ENCODE assay signal across 8 mouse cellular contexts in the genomic region with DNA sequence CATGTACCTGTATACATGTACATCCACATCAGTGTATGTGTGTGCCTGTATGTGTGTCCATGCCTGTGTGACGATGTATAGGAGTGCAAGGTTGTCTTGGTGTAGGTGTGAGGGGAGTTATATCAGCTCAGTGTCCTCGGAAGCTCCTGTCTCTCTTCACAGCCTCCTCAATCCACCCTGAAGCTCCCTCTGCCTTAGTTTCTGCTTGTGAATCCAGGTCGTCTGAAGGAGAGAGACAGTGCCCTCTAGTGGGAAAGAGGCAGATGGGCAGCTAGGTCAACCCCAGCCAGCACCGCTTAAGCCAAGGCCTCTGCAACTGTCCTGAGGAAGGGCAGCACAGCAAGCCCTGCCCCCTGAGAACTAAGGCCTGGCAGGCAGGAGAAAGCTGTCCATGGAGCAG. TPM values are rescaled to one million over a fixed set of nuclear protein-coding genes. Genes with fewer than 3 reads are reported as not detected.
A peak's percentile ranks its signal among the peaks of the same experiment; 100 is the strongest.
DNase-seq lines count a peak whose midpoint lies in the region; ATAC-seq and TF ChIP-seq lines count a peak whose summit lies in the region.

No protein-coding gene starts in this region.

- intact Hi-C loops in left cerebral cortex, postnatal 14 days (cut with DNase I), result loop anchor here (5.0 kb wide), 2 partner anchors 91 to 191 kb away; no protein-coding TSS in a partner anchor

- H3K4me1 ChIP-seq in embryonic facial prominence, embryonic 14.5 days (ENCODE audit: control insufficient read depth, insufficient read depth, low read length), result no peaks in the 10 kb centered on the region
- H3K4me1 ChIP-seq in hindbrain, embryonic 11.5 days (replicated peaks; ENCODE audit: control insufficient read depth, insufficient read depth, low read length), result peaks cover 6% of the 10 kb centered on the region; the same call in 1 of the 2 replicates
- no peaks in the 10 kb centered on the region for H3K4me1 ChIP-seq in limb, embryonic 14.5 days (ENCODE audit: control insufficient read depth, insufficient read depth, low read length)
- peaks cover 18% of the 10 kb centered on the region for H3K4me1 ChIP-seq in midbrain, embryonic 15.5 days

- ATAC-seq in embryonic facial prominence, embryonic 14.5 days (ENCODE audit: low read depth), result peak; percentile 69
- peak; percentile 38; the same call in 1 of the 2 replicates for ATAC-seq in hindbrain, embryonic 11.5 days (ENCODE audit: low FRiP score)
- ATAC-seq in limb, embryonic 14.5 days (ENCODE audit: low FRiP score, low read depth), result peak; percentile 55; the same call in 1 of the 2 replicates
- ATAC-seq in midbrain, embryonic 15.5 days (replicated peaks), result 0 out of 2 replicates have a peak, but pooled peaks have one; percentile 34

- no peaks in the 10 kb centered on the region for H3K27me3 ChIP-seq in embryonic facial prominence, embryonic 14.5 days (replicated peaks; ENCODE audit: control insufficient read depth, insufficient read depth, low read length)
- H3K27me3 ChIP-seq in hindbrain, embryonic 11.5 days (ENCODE audit: control insufficient read depth, insufficient read depth, low read length), result no peaks in the 10 kb centered on the region
- H3K27me3 ChIP-seq in limb, embryonic 14.5 days (ENCODE audit: control insufficient read depth, insufficient read depth, low read length), result 0 out of 2 replicates have a peak, but pooled peaks cover 4% of the 10 kb centered on the region
- H3K27me3 ChIP-seq in midbrain, embryonic 15.5 days (replicated peaks), result no peaks in the 10 kb centered on the region

- peak; percentile 63 to 75 for DNase-seq in left cerebral cortex, postnatal 14 days (ENCODE audit: low spot score in 2 of 2)
- no peak for DNase-seq in left cerebral cortex, adult 11 months (ENCODE audit: low spot score)
- peak; percentile 48 for DNase-seq in adrenal gland, postnatal 25 days
- DNase-seq in embryonic facial prominence, embryonic 14.5 days (ENCODE audit: low spot score), result peak; percentile 77
- peak; percentile 81 for DNase-seq in hindbrain, embryonic 11.5 days (ENCODE audit: low spot score)
- DNase-seq in limb, embryonic 14.5 days (ENCODE audit: low spot score), result peak; percentile 63
- peak; percentile 67 for DNase-seq in testis, postnatal 10 days (ENCODE audit: low spot score)

- no peak overlapping the region for H3K4me2 ChIP-seq in embryonic facial prominence, embryonic 14.5 days (ENCODE audit: low read depth, low read length)
- H3K4me2 ChIP-seq in hindbrain, embryonic 11.5 days (replicated peaks; ENCODE audit: low read depth, low read length), result no peak overlapping the region
- no peak overlapping the region for H3K4me2 ChIP-seq in limb, embryonic 14.5 days (replicated peaks; ENCODE audit: low read depth, low read length, severe bottlenecking)
- H3K4me2 ChIP-seq in midbrain, embryonic 15.5 days, result no peak overlapping the region

- WGBS in embryonic facial prominence, embryonic 14.5 days, result 4% methylated on average over 4 of the region's 4 CpGs
- WGBS in hindbrain, embryonic 11.5 days, result 8% methylated on average over 4 of the region's 4 CpGs
- WGBS in limb, embryonic 14.5 days, result 11% methylated on average over 4 of the region's 4 CpGs
- WGBS in midbrain, embryonic 15.5 days, result 4% methylated on average over 4 of the region's 4 CpGs

- H3K4me3 ChIP-seq in embryonic facial prominence, embryonic 14.5 days (ENCODE audit: low read depth, low read length), result no peak overlapping the region
- H3K4me3 ChIP-seq in hindbrain, embryonic 11.5 days (ENCODE audit: low read depth, low read length), result no peak overlapping the region
- no peak overlapping the region for H3K4me3 ChIP-seq in limb, embryonic 14.5 days (replicated peaks; ENCODE audit: low read length)
- H3K4me3 ChIP-seq in midbrain, embryonic 15.5 days, result no peak overlapping the region

- H3K36me3 ChIP-seq in embryonic facial prominence, embryonic 14.5 days (ENCODE audit: control insufficient read depth, insufficient read depth, low read length), result no peaks in the 10 kb centered on the region
- no peaks in the 10 kb centered on the region for H3K36me3 ChIP-seq in hindbrain, embryonic 11.5 days (ENCODE audit: control insufficient read depth, insufficient read depth, low read length)
- no peaks in the 10 kb centered on the region for H3K36me3 ChIP-seq in limb, embryonic 14.5 days (ENCODE audit: control insufficient read depth, insufficient read depth, low read length)
- 0 out of 2 replicates have a peak, but pooled peaks cover 4% of the 10 kb centered on the region for H3K36me3 ChIP-seq in midbrain, embryonic 15.5 days (replicated peaks)

- no peaks in the 10 kb centered on the region for H3K9me3 ChIP-seq in embryonic facial prominence, embryonic 14.5 days (ENCODE audit: control insufficient read depth, low read length)
- H3K9me3 ChIP-seq in hindbrain, embryonic 11.5 days (ENCODE audit: control insufficient read depth, low read length), result no peaks in the 10 kb centered on the region
- H3K9me3 ChIP-seq in limb, embryonic 14.5 days (ENCODE audit: control insufficient read depth, low read length), result no peaks in the 10 kb centered on the region
- H3K9me3 ChIP-seq in midbrain, embryonic 15.5 days, result no peaks in the 10 kb centered on the region

- H3K9ac ChIP-seq in embryonic facial prominence, embryonic 14.5 days (ENCODE audit: low read depth, low read length), result no peak overlapping the region
- no peak overlapping the region for H3K9ac ChIP-seq in hindbrain, embryonic 11.5 days (ENCODE audit: low read depth, low read length)
- H3K9ac ChIP-seq in limb, embryonic 14.5 days (ENCODE audit: low read depth, low read length, severe bottlenecking), result no peak overlapping the region
- no peak overlapping the region for H3K9ac ChIP-seq in midbrain, embryonic 15.5 days

- H3K27ac ChIP-seq in embryonic facial prominence, embryonic 14.5 days (replicated peaks; ENCODE audit: low read depth, low read length), result no peak overlapping the region
- no peak overlapping the region for H3K27ac ChIP-seq in hindbrain, embryonic 11.5 days (ENCODE audit: low read depth, low read length)
- H3K27ac ChIP-seq in limb, embryonic 14.5 days (replicated peaks; ENCODE audit: low read depth, low read length), result no peak overlapping the region
- no peak overlapping the region for H3K27ac ChIP-seq in midbrain, embryonic 15.5 days

- no peak for TF ChIP-seq POLR2A in limb, embryonic 14.5 days (IDR thresholded peaks at IDR 0.05; ENCODE audit: borderline replicate concordance, extremely low read depth, insufficient read depth, insufficient read length)

RNA-seq across cellular contexts. Expression of gene Smarcd1, which starts 13.2 kb away (rescaled TPM):
- total RNA-seq in left cerebral cortex, postnatal 14 days (2021), result 100 to 1,000 TPM; 142 to 143 TPM
- total RNA-seq in adrenal gland, postnatal 25 days (2021), result 51.9 and 63.6 TPM in 2 replicates
- 27.9 and 35.6 TPM in 2 replicates for polyA plus RNA-seq in embryonic facial prominence, embryonic 14.5 days (2014; fragmentation: Nextera tagmentation; extraction: Ambion mirVana)
- polyA plus RNA-seq in hindbrain, embryonic 11.5 days (2014; fragmentation: Nextera tagmentation; extraction: Ambion mirVana), result 99.1 and 103 TPM in 2 replicates
- polyA plus RNA-seq in limb, embryonic 14.5 days (2012; rRNA removed), result 77.1 and 93.5 TPM in 2 replicates
- 41.9 and 49.2 TPM in 2 replicates for polyA plus RNA-seq in limb, embryonic 14.5 days (2014; fragmentation: Nextera tagmentation; extraction: Ambion mirVana)
- polyA plus RNA-seq in midbrain, embryonic 15.5 days (2015; fragmentation: Nextera tagmentation; extraction: Ambion mirVana), result 114 and 119 TPM in 2 replicates

RNA-seq across cellular contexts. Expression of gene Gm17349, which starts 16.6 kb away (rescaled TPM):
- total RNA-seq in left cerebral cortex, postnatal 14 days (2021), result 1 to 10 TPM; 5.6 to 8.1 TPM
- 30.4 and 43.7 TPM in 2 replicates for total RNA-seq in adrenal gland, postnatal 25 days (2021)
- not detected in 2 replicates for polyA plus RNA-seq in embryonic facial prominence, embryonic 14.5 days (2014; fragmentation: Nextera tagmentation; extraction: Ambion mirVana)
- polyA plus RNA-seq in hindbrain, embryonic 11.5 days (2014; fragmentation: Nextera tagmentation; extraction: Ambion mirVana), result not detected in 2 replicates
- 0.63 TPM in 1 of 2 replicates, not detected in the other for polyA plus RNA-seq in limb, embryonic 14.5 days (2012; rRNA removed)
- polyA plus RNA-seq in limb, embryonic 14.5 days (2014; fragmentation: Nextera tagmentation; extraction: Ambion mirVana), result not detected in 2 replicates
- not detected in 2 replicates for polyA plus RNA-seq in midbrain, embryonic 15.5 days (2015; fragmentation: Nextera tagmentation; extraction: Ambion mirVana)

RNA-seq across cellular contexts. Expression of gene Asic1, which starts 18.5 kb away (rescaled TPM):
- 10 to 100 TPM; 83.1 to 91.8 TPM for total RNA-seq in left cerebral cortex, postnatal 14 days (2021)
- total RNA-seq in adrenal gland, postnatal 25 days (2021), result 0.33 and 0.49 TPM in 2 replicates
- polyA plus RNA-seq in embryonic facial prominence, embryonic 14.5 days (2014; fragmentation: Nextera tagmentation; extraction: Ambion mirVana), result 4.1 and 4.6 TPM in 2 replicates
- polyA plus RNA-seq in hindbrain, embryonic 11.5 days (2014; fragmentation: Nextera tagmentation; extraction: Ambion mirVana), result 14.4 and 21.0 TPM in 2 replicates
- 3.4 TPM in 2 replicates for polyA plus RNA-seq in limb, embryonic 14.5 days (2012; rRNA removed)
- polyA plus RNA-seq in limb, embryonic 14.5 days (2014; fragmentation: Nextera tagmentation; extraction: Ambion mirVana), result 1.4 and 1.9 TPM in 2 replicates
- 64.0 and 65.9 TPM in 2 replicates for polyA plus RNA-seq in midbrain, embryonic 15.5 days (2015; fragmentation: Nextera tagmentation; extraction: Ambion mirVana)

RNA-seq across cellular contexts. Expression of gene Gpd1, which starts 28.6 kb away (rescaled TPM):
- 10 to 100 TPM; 34.1 to 35.5 TPM for total RNA-seq in left cerebral cortex, postnatal 14 days (2021)
- total RNA-seq in adrenal gland, postnatal 25 days (2021), result 639 and 861 TPM in 2 replicates
- polyA plus RNA-seq in embryonic facial prominence, embryonic 14.5 days (2014; fragmentation: Nextera tagmentation; extraction: Ambion mirVana), result 2.0 and 7.3 TPM in 2 replicates
- polyA plus RNA-seq in hindbrain, embryonic 11.5 days (2014; fragmentation: Nextera tagmentation; extraction: Ambion mirVana), result 0.25 and 0.36 TPM in 2 replicates
- 1.4 TPM in 2 replicates for polyA plus RNA-seq in limb, embryonic 14.5 days (2012; rRNA removed)
- 0.15 and 0.22 TPM in 2 replicates for polyA plus RNA-seq in limb, embryonic 14.5 days (2014; fragmentation: Nextera tagmentation; extraction: Ambion mirVana)
- polyA plus RNA-seq in midbrain, embryonic 15.5 days (2015; fragmentation: Nextera tagmentation; extraction: Ambion mirVana), result 1.5 and 1.8 TPM in 2 replicates

RNA-seq across cellular contexts. Expression of gene Cox14, which starts 36.7 kb away (rescaled TPM):
- 100 to 1,000 TPM; 129 to 131 TPM for total RNA-seq in left cerebral cortex, postnatal 14 days (2021)
- 217 and 256 TPM in 2 replicates for total RNA-seq in adrenal gland, postnatal 25 days (2021)
- 176 and 180 TPM in 2 replicates for polyA plus RNA-seq in embryonic facial prominence, embryonic 14.5 days (2014; fragmentation: Nextera tagmentation; extraction: Ambion mirVana)
- 148 and 163 TPM in 2 replicates for polyA plus RNA-seq in hindbrain, embryonic 11.5 days (2014; fragmentation: Nextera tagmentation; extraction: Ambion mirVana)
- 157 and 199 TPM in 2 replicates for polyA plus RNA-seq in limb, embryonic 14.5 days (2012; rRNA removed)
- 174 and 194 TPM in 2 replicates for polyA plus RNA-seq in limb, embryonic 14.5 days (2014; fragmentation: Nextera tagmentation; extraction: Ambion mirVana)
- polyA plus RNA-seq in midbrain, embryonic 15.5 days (2015; fragmentation: Nextera tagmentation; extraction: Ambion mirVana), result 150 and 157 TPM in 2 replicates
